Mouse (Mus musculus): ENCODE results near the gene Slc30a5. TPM values are rescaled to one million over a fixed set of nuclear protein-coding genes. Genes with fewer than 3 reads are reported as not detected.
A peak's percentile ranks its signal among the peaks of the same experiment; 100 is the strongest.
"Not testable (repeated sequence)": the region's sequence is repeated elsewhere in the genome, so short reads cannot be mapped to it uniquely, and the experiment has no call there.

Gene Slc30a5
- total RNA-seq (2017), result 64.2 to 92.8 TPM (median 72.0 TPM) in 3 replicates

DNA sequence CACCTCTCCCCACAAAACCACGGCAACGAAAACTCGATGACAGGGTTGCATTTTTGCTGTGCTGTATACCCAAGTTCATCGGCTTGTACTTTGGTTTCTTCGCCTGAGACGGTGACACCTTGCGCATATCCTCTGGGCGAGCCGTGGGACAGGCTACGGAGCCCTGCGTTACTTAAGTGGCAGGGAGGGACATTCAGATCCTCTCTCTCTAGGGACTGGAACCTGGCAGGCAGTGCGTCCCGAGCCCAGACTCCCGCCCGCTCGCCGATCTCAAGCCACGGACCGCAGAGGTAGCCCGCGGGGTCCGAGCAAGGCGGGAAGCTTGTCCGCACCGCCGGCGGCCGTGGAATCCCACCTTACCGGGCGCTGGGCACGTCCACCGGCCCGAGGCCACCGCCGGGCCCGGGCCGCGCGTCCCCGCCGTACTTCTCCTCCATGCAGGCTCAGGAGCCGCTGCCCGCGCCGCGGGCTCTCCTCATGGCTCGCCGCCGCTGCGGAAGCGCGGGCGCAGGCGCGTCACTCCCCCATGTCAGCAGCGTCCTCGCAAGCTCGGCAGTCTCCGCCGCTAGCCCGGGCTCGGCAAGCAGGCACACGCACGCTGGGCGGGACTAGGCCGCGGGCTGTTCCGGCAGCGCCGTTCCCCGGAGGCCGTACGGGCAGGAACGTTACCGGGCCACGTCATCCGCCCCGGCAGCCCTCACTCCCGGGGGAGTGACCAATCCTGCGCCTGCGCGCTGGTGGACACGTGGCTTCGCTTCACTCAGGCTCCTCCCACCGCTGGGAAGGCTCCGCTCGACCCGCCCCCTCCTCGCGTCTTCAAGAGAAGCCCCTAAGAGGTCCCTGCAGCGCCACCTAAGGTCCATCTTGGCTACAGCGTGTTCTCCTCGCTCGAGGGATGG lies at the start of gene Slc30a5:
Gene Slc30a5 (minus strand): TSS at position 687 of the 899 bp plus-strand sequence.
- ATAC-seq (replicated peaks; ENCODE audit: insufficient number of reproducible peaks, low FRiP score, low TSS enrichment, poor library complexity, severe bottlenecking), result peak; percentile 95

DNA sequence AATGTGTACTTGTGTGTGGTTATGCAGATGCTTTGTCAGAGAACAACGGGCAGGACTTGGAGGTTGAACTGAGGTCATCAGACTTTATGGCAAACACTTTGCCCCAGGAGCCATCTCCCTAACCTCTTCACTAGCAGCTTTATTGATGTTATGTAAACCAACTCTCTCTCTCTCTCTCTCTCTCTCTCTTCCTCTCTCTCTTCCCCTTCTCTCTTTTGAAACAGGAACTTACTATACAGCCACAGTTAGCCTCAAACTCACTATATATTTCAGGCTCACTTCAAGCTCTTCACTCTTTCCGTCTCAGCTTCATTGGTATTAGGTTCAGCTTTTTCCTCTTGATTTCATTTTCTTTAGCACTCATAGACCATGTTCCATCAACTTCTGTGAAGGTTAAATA lies 48.7 kb upstream of the Slc30a5 start:
- ATAC-seq (replicated peaks; ENCODE audit: insufficient number of reproducible peaks, low FRiP score, low TSS enrichment, poor library complexity, severe bottlenecking), result no peak

- no peak for ATAC-seq (replicated peaks; ENCODE audit: insufficient number of reproducible peaks, low FRiP score, low TSS enrichment, poor library complexity, severe bottlenecking)
Measured at GRCm38 (mm10) chr13:100879806-100880205, 46.6 kb upstream of the Slc30a5 start.

GRCm38 (mm10) chr13:100879326-100879725 lies 46.1 kb upstream of the Slc30a5 start:
- no peak for ATAC-seq (replicated peaks; ENCODE audit: insufficient number of reproducible peaks, low FRiP score, low TSS enrichment, poor library complexity, severe bottlenecking)

GRCm38 (mm10) chr13:100878264-100878663 lies 45.0 kb upstream of the Slc30a5 start:
- ATAC-seq (replicated peaks; ENCODE audit: insufficient number of reproducible peaks, low FRiP score, low TSS enrichment, poor library complexity, severe bottlenecking), result no peak

GRCm38 (mm10) chr13:100877703-100878102 lies 44.5 kb upstream of the Slc30a5 start:
- no peak for ATAC-seq (replicated peaks; ENCODE audit: insufficient number of reproducible peaks, low FRiP score, low TSS enrichment, poor library complexity, severe bottlenecking)

DNA sequence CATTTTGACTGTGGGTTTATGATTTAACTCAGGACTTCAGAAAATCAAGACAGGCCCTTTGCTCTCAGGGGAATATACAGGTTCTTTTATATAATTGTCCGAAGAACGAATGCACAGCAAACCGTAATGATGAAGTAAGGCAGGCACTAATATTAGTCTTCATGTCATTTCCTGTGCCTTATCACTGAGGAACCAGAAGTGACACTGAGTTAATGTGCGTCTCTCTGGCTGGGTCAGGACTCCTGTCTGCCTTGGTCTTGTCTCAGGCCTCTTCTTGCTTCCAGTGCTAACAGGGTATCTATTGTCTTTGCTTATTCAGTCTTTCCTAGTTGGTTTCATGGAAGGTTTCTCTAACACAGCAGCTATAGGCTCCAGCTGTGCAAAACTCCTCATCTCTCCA lies 41.9 kb upstream of the Slc30a5 start:
- no peak for ATAC-seq (replicated peaks; ENCODE audit: insufficient number of reproducible peaks, low FRiP score, low TSS enrichment, poor library complexity, severe bottlenecking)

GRCm38 (mm10) chr13:100874588-100874987 lies 41.4 kb upstream of the Slc30a5 start:
- no peak for ATAC-seq (replicated peaks; ENCODE audit: insufficient number of reproducible peaks, low FRiP score, low TSS enrichment, poor library complexity, severe bottlenecking)

DNA sequence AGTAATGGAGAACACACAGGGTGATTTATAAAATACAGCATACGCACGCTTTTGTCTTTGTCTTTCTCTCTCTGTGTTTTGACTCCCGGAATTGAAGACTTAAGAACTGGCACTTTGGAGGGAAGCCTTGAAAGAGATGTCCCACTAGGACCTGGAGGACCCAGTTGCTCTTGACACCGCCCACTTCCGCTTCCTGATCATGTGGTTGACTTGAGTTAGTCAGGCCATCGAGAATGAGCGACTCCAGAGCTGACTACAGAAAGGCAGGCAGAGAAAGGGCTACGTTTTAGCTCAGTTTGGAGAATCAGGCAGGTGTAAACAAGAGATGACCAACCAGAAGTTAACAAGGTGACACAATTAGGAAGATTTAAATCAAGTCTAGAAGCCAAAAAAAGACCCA lies 40.3 kb upstream of the Slc30a5 start:
- 0 out of 2 replicates have a peak, but pooled peaks have one; percentile 50 for ATAC-seq (replicated peaks; ENCODE audit: insufficient number of reproducible peaks, low FRiP score, low TSS enrichment, poor library complexity, severe bottlenecking)

DNA sequence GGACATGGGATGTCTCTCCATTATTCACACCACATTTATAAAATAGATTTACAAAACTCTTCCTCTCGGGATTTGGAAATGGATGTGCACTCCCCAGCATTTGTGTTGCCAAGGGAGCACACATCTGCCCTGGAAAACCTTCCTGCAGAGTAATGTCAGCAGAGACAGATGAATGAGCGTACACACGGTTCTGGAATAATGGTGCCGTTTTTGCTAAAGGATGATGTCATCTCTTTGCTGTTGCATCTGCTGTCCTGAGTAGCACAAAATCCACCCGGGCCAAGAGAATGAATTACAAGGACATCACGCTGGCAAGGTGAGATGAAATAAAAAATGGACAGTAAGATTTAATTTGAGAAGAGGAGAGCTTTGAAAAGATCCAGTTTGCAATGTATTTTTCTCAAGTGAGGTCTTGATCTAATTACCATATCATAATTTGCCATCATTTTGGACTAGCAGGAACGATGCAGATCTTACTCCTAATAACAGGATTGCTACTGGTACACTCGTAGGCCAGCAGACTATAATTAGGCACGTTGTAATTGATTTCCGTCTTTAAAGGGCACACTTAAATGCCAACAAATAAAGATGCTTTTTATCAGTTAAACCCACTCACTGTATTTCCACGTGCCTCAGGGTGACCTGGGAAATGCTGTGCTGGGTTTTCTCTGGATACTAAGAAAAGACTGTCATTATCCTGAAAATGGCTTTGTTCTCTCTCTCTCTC lies 38.4 kb upstream of the Slc30a5 start:
- ATAC-seq (replicated peaks; ENCODE audit: insufficient number of reproducible peaks, low FRiP score, low TSS enrichment, poor library complexity, severe bottlenecking), result no peak

DNA sequence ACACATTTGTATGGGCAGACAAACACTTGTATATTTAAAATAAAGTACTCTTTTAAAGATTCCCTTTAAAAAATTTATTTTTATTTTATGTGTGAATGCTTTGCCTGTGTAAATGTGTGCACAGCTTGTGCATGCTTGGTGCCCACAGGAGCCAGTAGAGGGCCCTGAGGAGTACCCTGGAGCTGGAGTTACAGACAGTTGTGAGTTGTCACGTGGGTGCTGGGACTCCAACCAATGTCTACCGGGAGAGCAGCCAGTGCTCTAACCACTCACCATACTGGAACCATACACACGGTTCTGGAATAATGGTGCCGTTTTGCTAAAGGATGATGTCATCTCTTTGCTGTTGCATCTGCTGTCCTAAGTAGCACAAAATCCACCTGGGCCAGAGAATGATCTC lies 36.6 kb upstream of the Slc30a5 start:
- no peak for ATAC-seq (replicated peaks; ENCODE audit: insufficient number of reproducible peaks, low FRiP score, low TSS enrichment, poor library complexity, severe bottlenecking)

DNA sequence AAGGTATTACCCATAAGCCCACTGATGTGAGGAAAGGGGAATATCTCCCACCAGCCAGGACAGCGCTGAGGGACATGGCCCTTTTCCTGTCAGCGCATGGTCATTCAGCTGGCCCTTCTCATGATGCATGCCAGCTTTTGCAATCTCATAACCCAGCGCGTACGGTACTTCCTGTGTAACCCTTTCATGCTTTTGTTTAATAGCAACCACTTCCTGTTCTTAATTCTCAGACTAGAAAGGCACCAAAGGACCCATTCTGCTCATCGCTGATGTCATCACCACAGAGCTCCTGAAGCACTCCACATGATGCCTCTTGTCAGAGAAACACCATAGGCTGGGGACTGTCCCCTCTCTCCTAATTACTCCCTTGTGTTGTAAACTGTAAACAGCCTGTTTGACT lies 33.1 kb upstream of the Slc30a5 start:
- peak; percentile 81 for ATAC-seq (replicated peaks; ENCODE audit: insufficient number of reproducible peaks, low FRiP score, low TSS enrichment, poor library complexity, severe bottlenecking)

DNA sequence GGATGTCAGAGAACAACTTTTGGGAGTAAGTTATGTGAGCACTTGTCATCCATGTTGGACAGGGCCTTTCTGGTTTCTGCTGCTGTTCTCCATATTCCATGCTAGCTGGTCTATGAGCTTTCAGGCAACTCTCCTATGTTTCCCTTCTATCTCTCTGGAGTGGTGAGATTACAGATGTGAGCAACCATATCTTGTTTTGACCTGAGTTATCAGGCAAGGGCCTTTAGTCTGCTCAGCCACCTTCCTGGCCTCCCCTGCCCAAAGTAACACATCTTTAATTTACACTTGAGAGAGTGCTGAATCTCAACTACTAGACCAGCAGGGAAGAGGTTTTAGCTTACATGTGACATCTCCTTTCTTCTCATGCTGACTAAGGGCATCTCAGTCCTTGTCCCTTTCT lies 32.5 kb upstream of the Slc30a5 start:
- ATAC-seq (replicated peaks; ENCODE audit: insufficient number of reproducible peaks, low FRiP score, low TSS enrichment, poor library complexity, severe bottlenecking), result no peak

- ATAC-seq (replicated peaks; ENCODE audit: insufficient number of reproducible peaks, low FRiP score, low TSS enrichment, poor library complexity, severe bottlenecking), result not testable (repeated sequence)
Measured at GRCm38 (mm10) chr13:100863914-100864313, 30.7 kb upstream of the Slc30a5 start.

GRCm38 (mm10) chr13:100859117-100859516 lies 25.9 kb upstream of the Slc30a5 start:
- 0 out of 2 replicates have a peak, but pooled peaks have one; percentile 22 for ATAC-seq (replicated peaks; ENCODE audit: insufficient number of reproducible peaks, low FRiP score, low TSS enrichment, poor library complexity, severe bottlenecking)

DNA sequence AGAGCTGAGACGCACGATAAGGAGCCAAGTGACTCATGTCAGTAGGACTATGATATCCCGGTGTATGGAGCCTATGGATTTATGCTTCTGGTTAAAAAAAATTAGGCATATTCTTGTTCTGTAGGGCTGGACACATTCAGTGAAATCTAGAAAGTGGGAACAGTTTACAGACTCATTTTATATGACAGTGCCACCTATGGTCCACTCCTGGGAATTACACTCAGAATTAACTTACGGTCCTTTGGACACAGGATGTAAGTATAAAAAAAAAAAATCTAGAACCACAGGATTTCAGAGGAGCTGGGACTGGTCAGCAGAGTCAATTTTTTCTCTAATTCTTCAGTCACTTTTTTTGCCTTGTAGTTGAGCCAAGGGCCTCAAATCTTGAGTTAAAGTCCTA lies 20.9 kb upstream of the Slc30a5 start:
- ATAC-seq (replicated peaks; ENCODE audit: insufficient number of reproducible peaks, low FRiP score, low TSS enrichment, poor library complexity, severe bottlenecking), result peak; percentile 54; the same call in 1 of the 2 replicates

- ATAC-seq (replicated peaks; ENCODE audit: insufficient number of reproducible peaks, low FRiP score, low TSS enrichment, poor library complexity, severe bottlenecking), result no peak
Measured at GRCm38 (mm10) chr13:100853120-100853519, 19.9 kb upstream of the Slc30a5 start.

GRCm38 (mm10) chr13:100849137-100849536 lies 15.9 kb upstream of the Slc30a5 start:
- ATAC-seq (replicated peaks; ENCODE audit: insufficient number of reproducible peaks, low FRiP score, low TSS enrichment, poor library complexity, severe bottlenecking), result no peak

DNA sequence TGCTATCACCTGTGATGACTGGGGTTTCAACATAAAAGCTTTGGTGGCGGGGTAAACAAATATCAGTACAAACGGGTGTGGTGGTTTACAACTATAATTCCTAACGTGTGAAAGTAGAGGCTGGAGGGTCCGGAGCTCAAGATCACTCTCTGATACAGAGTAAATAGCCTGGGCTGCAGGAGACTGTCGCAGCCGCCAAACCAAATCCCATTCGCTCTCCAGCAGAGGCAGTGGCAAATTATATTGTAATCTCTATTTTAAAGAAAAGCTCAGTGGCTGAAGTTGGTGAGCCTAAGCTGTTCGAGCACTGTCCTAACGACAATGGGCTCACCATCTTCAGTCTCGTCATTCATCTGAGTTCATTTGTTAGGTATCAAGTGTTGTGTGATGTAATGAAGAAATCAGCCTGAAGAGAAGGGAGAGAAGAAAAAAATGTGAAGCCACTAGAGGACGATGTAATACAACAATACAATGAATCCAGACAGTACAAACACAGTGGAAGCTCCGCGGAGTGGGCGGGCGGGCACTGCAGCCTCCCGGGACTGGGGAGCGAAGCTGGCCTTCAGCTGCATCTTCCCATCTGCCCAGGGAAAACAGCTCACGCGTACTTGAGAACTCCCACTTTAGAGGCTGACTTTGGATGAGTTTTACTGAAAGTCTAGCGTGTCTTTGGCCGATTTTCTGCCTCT lies 13.8 kb upstream of the Slc30a5 start:
- ATAC-seq (replicated peaks; ENCODE audit: insufficient number of reproducible peaks, low FRiP score, low TSS enrichment, poor library complexity, severe bottlenecking), result no peak
